Mouse (Mus musculus) embryo, embryonic 10.5 days (tissue): ENCODE measurements around the gene Olfr380.

Source experiments
- DNase-seq: peaks from one replicate; pipeline ENCODE4 v3.0.0-alpha.2; 2015; ENCODE audit warnings: low spot score

The Olfr380 gene

GRCm38 (mm10) chr11:73457408-73457807 lies at the start of gene Olfr380:
Gene Olfr380 (minus strand): TSS chr11:73457508.
- DNase-seq, result no peak

- DNase-seq, result no peak
Measured at GRCm38 (mm10) chr11:73491503-73491902, 34.2 kb upstream of the Olfr380 start, which contains the start of gene Olfr381. Gene Olfr381 (minus strand): TSS chr11:73491603.

GRCm38 (mm10) chr11:73428377-73428776 lies 28.9 kb downstream of the Olfr380 start, which contains the start of gene Olfr378:
Gene Olfr378 (minus strand): TSS chr11:73428477.
- no peak for DNase-seq
